Comparison of ENCODE assay signal across 24 mouse cellular contexts in genomic region chr13:6621831-6622230, GRCm38 (mm10). TPM values are rescaled to one million over a fixed set of nuclear protein-coding genes. Genes with fewer than 3 reads are reported as not detected.
DNase-seq lines count a peak whose midpoint lies in the region; ATAC-seq lines count a peak whose summit lies in the region.
"Had no signal": no experiment of that assay in that cellular context is flagged by ENCODE, and none has a peak within 500 bp of the region (broad histone marks: within the 10 kb centered on the region; RNA-seq: fewer than 3 reads in every experiment).

No protein-coding gene starts in this region.

- no peak overlapping the region for H3K4me2 ChIP-seq in midbrain, embryonic 11.5 days
- no peak overlapping the region for H3K4me2 ChIP-seq in midbrain, embryonic 15.5 days
- H3K4me2 ChIP-seq: embryonic facial prominence, embryonic 13.5 days; embryonic facial prominence, embryonic 15.5 days; forebrain, embryonic 12.5 days had no signal

- WGBS in midbrain, embryonic 11.5 days = 97% methylated on average over 20 of the region's 20 CpGs
- 96% methylated on average over 20 of the region's 20 CpGs for WGBS in midbrain, embryonic 15.5 days

- no peaks in the 10 kb centered on the region for H3K27me3 ChIP-seq in midbrain, embryonic 11.5 days (ENCODE audit: control insufficient read depth, insufficient read depth, low read length)
- H3K27me3 ChIP-seq in midbrain, embryonic 15.5 days (replicated peaks) = no peaks in the 10 kb centered on the region
- H3K27me3 ChIP-seq: embryonic facial prominence, embryonic 13.5 days; embryonic facial prominence, embryonic 15.5 days; forebrain, embryonic 12.5 days; Patski had no signal

- H3K4me1 ChIP-seq in midbrain, embryonic 11.5 days (ENCODE audit: control insufficient read depth, insufficient read depth, low read length) = no peaks in the 10 kb centered on the region
- H3K4me1 ChIP-seq in midbrain, embryonic 15.5 days = no peaks in the 10 kb centered on the region
- H3K4me1 ChIP-seq: embryonic facial prominence, embryonic 13.5 days; embryonic facial prominence, embryonic 15.5 days had no signal

- no peaks in the 10 kb centered on the region for H3K9me3 ChIP-seq in midbrain, embryonic 11.5 days (ENCODE audit: control insufficient read depth, low read length)
- no peaks in the 10 kb centered on the region for H3K9me3 ChIP-seq in midbrain, embryonic 15.5 days
- H3K9me3 ChIP-seq: embryonic facial prominence, embryonic 13.5 days; embryonic facial prominence, embryonic 15.5 days; forebrain, embryonic 10.5 days; forebrain, embryonic 12.5 days; G1E had no signal

- H3K27ac ChIP-seq in midbrain, embryonic 11.5 days (ENCODE audit: low read depth, low read length) = no peak overlapping the region
- H3K27ac ChIP-seq in midbrain, embryonic 15.5 days = no peak overlapping the region
- H3K27ac ChIP-seq: embryonic facial prominence, embryonic 13.5 days; embryonic facial prominence, embryonic 15.5 days; forebrain, embryonic 10.5 days; forebrain, embryonic 12.5 days had no signal

- no peak overlapping the region for H3K4me3 ChIP-seq in midbrain, embryonic 11.5 days (ENCODE audit: low read depth, low read length)
- no peak overlapping the region for H3K4me3 ChIP-seq in midbrain, embryonic 15.5 days
- H3K4me3 ChIP-seq: embryonic facial prominence, embryonic 13.5 days; embryonic facial prominence, embryonic 15.5 days; erythroblast, embryonic 14.5 days; forebrain, embryonic 10.5 days; forebrain, embryonic 12.5 days had no signal

- no peaks in the 10 kb centered on the region for H3K36me3 ChIP-seq in midbrain, embryonic 11.5 days (ENCODE audit: control insufficient read depth, insufficient read depth, low read length)
- H3K36me3 ChIP-seq in midbrain, embryonic 15.5 days (replicated peaks) = peaks cover 27% of the 10 kb centered on the region; the same call in 1 of the 2 replicates
- H3K36me3 ChIP-seq: embryonic facial prominence, embryonic 13.5 days; embryonic facial prominence, embryonic 15.5 days; forebrain, embryonic 12.5 days had no signal

- peak; percentile 68 for DNase-seq in midbrain, embryonic 11.5 days (ENCODE audit: low spot score, missing footprints)
- DNase-seq in R1 (ENCODE audit: low read depth, low spot score) = peak; percentile 54
- DNase-seq in lung, postnatal 25 days (ENCODE audit: low spot score) = no peak
- DNase-seq: adrenal gland, adult 8-10 months; adrenal gland, postnatal 14 days; adrenal gland, postnatal 36 days; cerebellum, adult 11-12 months; cerebellum, adult 2 months; cerebellum, adult 9-10 months; cerebellum, postnatal 10 days; cerebellum, postnatal 25 days; embryo, embryonic 11 days had no signal

- no peak overlapping the region for H3K9ac ChIP-seq in midbrain, embryonic 11.5 days (ENCODE audit: low read length)
- H3K9ac ChIP-seq in midbrain, embryonic 15.5 days = no peak overlapping the region
- H3K9ac ChIP-seq: embryonic facial prominence, embryonic 13.5 days; embryonic facial prominence, embryonic 15.5 days; forebrain, embryonic 12.5 days had no signal

- ATAC-seq in midbrain, embryonic 11.5 days (ENCODE audit: low FRiP score) = no peak
- no peak for ATAC-seq in midbrain, embryonic 15.5 days (replicated peaks)
- no peak for ATAC-seq in granulocyte monocyte progenitor cell, adult 5-6 weeks (replicated peaks; ENCODE audit: poor library complexity, severe bottlenecking)
- ATAC-seq: activated CD4-positive, CD25-positive, alpha-beta regulatory T cell, adult 4 months; forebrain, embryonic 14.5 days; forebrain, embryonic 16.5 days; Patski had no signal

RNA-seq across cellular contexts. Expression of gene Pfkp, which starts 26.7 kb away (rescaled TPM):
- polyA plus RNA-seq in midbrain, embryonic 11.5 days (2014; fragmentation: Nextera tagmentation; extraction: Ambion mirVana) = 33.5 and 34.7 TPM in 2 replicates
- polyA plus RNA-seq in midbrain, embryonic 15.5 days (2015; fragmentation: Nextera tagmentation; extraction: Ambion mirVana) = 374 and 418 TPM in 2 replicates
- total RNA-seq in granulocyte monocyte progenitor cell, adult 5-6 weeks (2014; fragmentation: Nextera tagmentation) = 39.4 and 54.3 TPM in 2 replicates
- 101 and 108 TPM in 2 replicates for total RNA-seq in granulocyte monocyte progenitor cell, adult 5-6 weeks (2017)

Comparison
In these comparisons a context has a peak if more than half of its experiments do, and no peak if none do; other contexts are left out.
1. RNA of gene Pfkp, which starts 26.7 kb away (polyA plus RNA-seq): 374 to 418 TPM in midbrain, embryonic 15.5 days; 33.5 to 34.7 TPM in midbrain, embryonic 11.5 days; every median in the first group is over 10 times any median in the second.